Mouse (Mus musculus): ENCODE measurements around the gene Atp2c2. TPM values are rescaled to one million over a fixed set of nuclear protein-coding genes. Genes with fewer than 3 reads are reported as not detected.

Gene Atp2c2
- polyA plus RNA-seq, 1 experiment = 4.8 TPM

GRCm38 (mm10) chr8:119778263-119778662 lies 78.5 kb downstream of the Atp2c2 start, which contains the start of gene Tldc1:
Tldc1 (minus strand) TSS chr8:119778416.
- TF ChIP-seq POLR2A (IDR thresholded peaks at IDR 0.05; ENCODE audit: low read depth, low read length) (peak; percentile 97), CTCF (IDR thresholded peaks at IDR 0.05; ENCODE audit: extremely low read depth, insufficient read length, insufficient replicate concordance, low read depth, low read length) (no peak)
- Histone ChIP-seq H3K36me3 (ENCODE audit: control insufficient read depth, insufficient read depth, low read length) (no peaks in the 10 kb centered on the region), H3K27ac (ENCODE audit: insufficient read depth, low read depth, low read length) (peak within 1 kb of the TSS; percentile 53), H3K4me3 (ENCODE audit: low read depth, low read length) (peak within 1 kb of the TSS; percentile 72), H3K27me3 (ENCODE audit: control insufficient read depth, insufficient read depth, low read length) (no peaks in the 10 kb centered on the region), H3K4me1 (ENCODE audit: control insufficient read depth, insufficient read depth, insufficient read length, low read length) (peaks cover 20% of the 10 kb centered on the region)
- under 1% methylated on average over 18 of the region's 18 CpGs for WGBS

- Histone ChIP-seq H3K27me3 (ENCODE audit: control insufficient read depth, insufficient read depth, low read length) (no peaks in the 10 kb centered on the region), H3K36me3 (ENCODE audit: control insufficient read depth, insufficient read depth, low read length) (no peaks in the 10 kb centered on the region), H3K4me3 (ENCODE audit: low read depth, low read length) (no peak overlapping the region), H3K4me1 (ENCODE audit: control insufficient read depth, insufficient read depth, insufficient read length, low read length) (peaks cover 20% of the 10 kb centered on the region), H3K27ac (ENCODE audit: insufficient read depth, low read depth, low read length) (no peak overlapping the region)
- WGBS = 23% methylated on average over 14 of the region's 14 CpGs
- no peak; the same call in 1 of the 2 replicates for TF ChIP-seq POLR2A (IDR thresholded peaks at IDR 0.05; ENCODE audit: low read depth, low read length)
- TF ChIP-seq CTCF (IDR thresholded peaks at IDR 0.05; ENCODE audit: extremely low read depth, insufficient read length, insufficient replicate concordance, low read depth, low read length) = peak; percentile 99
Measured at GRCm38 (mm10) chr8:119779013-119779737, 79.4 kb downstream of the Atp2c2 start.

- Histone ChIP-seq H3K36me3 (ENCODE audit: control insufficient read depth, insufficient read depth, low read length) (no peaks in the 10 kb centered on the region), H3K27ac (ENCODE audit: insufficient read depth, low read depth, low read length) (no peak overlapping the region), H3K4me3 (ENCODE audit: low read depth, low read length) (no peak overlapping the region), H3K4me1 (ENCODE audit: control insufficient read depth, insufficient read depth, insufficient read length, low read length) (peaks cover 20% of the 10 kb centered on the region), H3K27me3 (ENCODE audit: control insufficient read depth, insufficient read depth, low read length) (no peaks in the 10 kb centered on the region)
- TF ChIP-seq CTCF (IDR thresholded peaks at IDR 0.05; ENCODE audit: extremely low read depth, insufficient read length, insufficient replicate concordance, low read depth, low read length) (no peak), POLR2A (IDR thresholded peaks at IDR 0.05; ENCODE audit: low read depth, low read length) (no peak)
- 76% methylated on average over 9 of the region's 9 CpGs for WGBS
Measured at GRCm38 (mm10) chr8:119780402-119781049, 80.7 kb downstream of the Atp2c2 start.

DNA sequence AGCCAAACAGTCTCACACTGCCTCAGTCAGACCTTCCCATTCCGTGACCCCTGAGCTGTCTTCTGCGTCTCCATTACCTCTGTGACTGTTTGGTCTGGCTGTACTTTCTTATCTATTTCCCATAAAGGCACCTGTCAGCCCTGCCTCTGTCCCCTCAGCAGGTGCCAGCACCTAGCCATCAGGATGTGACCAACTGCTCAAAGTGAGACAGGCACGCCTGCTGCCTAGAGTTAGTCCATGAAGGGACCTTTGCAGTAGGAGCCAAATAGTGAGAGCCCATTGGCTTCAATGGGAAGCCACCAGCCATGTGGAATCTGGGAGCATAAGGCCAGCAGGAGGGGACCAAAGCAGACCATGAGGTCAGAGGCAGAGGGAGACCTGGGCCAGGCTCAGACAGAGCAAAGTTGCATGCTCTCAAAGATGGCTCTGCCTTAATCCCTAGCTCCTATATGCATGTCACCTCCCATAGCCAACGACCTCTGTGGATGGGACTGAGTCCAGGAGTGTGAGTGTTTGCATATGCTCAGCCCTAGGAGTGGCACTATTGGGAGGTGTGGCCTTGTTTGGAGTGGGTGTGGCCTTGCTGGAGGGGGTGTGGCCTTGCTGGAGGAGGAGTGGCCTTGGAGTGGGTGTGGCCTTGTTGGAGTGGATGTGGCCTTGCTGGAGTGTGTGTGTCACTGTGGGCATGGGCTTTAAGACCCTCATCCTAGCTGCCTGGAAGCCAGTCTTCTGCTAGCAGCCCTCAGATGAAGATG lies 81.5 kb downstream of the Atp2c2 start:
- H3K36me3 ChIP-seq (ENCODE audit: control insufficient read depth, insufficient read depth, low read length) = no peaks in the 10 kb centered on the region
- H3K27ac ChIP-seq (ENCODE audit: insufficient read depth, low read depth, low read length) = peak overlapping the region; percentile 28; the same call in 1 of the 2 replicates
- TF ChIP-seq CTCF (IDR thresholded peaks at IDR 0.05; ENCODE audit: extremely low read depth, insufficient read length, insufficient replicate concordance, low read depth, low read length) (no peak), POLR2A (IDR thresholded peaks at IDR 0.05; ENCODE audit: low read depth, low read length) (no peak)
- H3K4me3 ChIP-seq (ENCODE audit: low read depth, low read length) = no peak overlapping the region
- H3K27me3 ChIP-seq (ENCODE audit: control insufficient read depth, insufficient read depth, low read length) = no peaks in the 10 kb centered on the region
- peaks cover 20% of the 10 kb centered on the region for H3K4me1 ChIP-seq (ENCODE audit: control insufficient read depth, insufficient read depth, insufficient read length, low read length)
- WGBS = 22% methylated on average over 4 of the region's 4 CpGs

DNA sequence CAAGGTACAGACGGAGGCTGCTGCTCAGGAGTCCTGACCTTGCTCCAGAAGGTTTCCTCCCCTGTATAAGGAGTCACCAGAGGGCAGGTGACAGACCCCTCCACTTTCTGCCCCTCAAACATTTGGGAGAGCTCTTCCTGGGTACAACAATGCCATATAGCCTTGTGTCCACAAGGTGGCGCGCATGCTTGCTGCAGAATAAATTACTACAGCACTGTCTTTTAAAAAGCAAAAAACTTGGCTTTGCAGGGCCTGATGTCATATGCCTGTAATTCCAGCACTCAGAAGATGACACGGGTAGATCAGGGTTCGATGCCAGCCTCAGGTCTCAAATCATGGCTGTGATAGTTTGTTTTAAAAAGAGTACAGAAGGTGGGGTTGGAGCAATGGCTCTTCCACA lies 82.9 kb downstream of the Atp2c2 start:
- Histone ChIP-seq H3K4me3 (ENCODE audit: low read depth, low read length) (no peak overlapping the region), H3K27ac (ENCODE audit: insufficient read depth, low read depth, low read length) (no peak overlapping the region), H3K27me3 (ENCODE audit: control insufficient read depth, insufficient read depth, low read length) (no peaks in the 10 kb centered on the region), H3K36me3 (ENCODE audit: control insufficient read depth, insufficient read depth, low read length) (no peaks in the 10 kb centered on the region), H3K4me1 (ENCODE audit: control insufficient read depth, insufficient read depth, insufficient read length, low read length) (peaks cover 14% of the 10 kb centered on the region)
- WGBS = 5% methylated on average over 5 of the region's 5 CpGs
- TF ChIP-seq CTCF (IDR thresholded peaks at IDR 0.05; ENCODE audit: extremely low read depth, insufficient read length, insufficient replicate concordance, low read depth, low read length) = peak; percentile 79; the same call in 1 of the 2 replicates
- TF ChIP-seq POLR2A (IDR thresholded peaks at IDR 0.05; ENCODE audit: low read depth, low read length) = no peak

DNA sequence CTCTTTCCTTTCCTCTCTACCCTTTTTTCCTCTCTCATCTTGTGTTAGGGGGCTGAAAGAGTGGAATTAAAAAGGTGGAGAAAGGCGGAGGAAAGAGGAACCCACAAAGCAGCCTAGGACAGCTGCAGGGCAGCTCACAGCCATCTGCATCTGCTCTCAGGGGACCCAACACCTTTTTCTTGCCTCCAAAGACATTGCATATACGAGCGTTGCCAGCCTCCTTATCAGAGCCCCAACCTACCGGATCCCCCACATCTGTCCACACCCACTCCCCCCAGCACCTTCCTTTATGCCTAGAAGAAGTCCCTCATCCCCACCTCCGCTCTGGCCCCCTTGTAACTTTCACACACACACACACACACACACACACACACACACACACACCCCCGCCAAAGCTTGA lies 83.8 kb downstream of the Atp2c2 start:
- WGBS = 75% methylated on average over 6 of the region's 6 CpGs

More for the DNA sequence above, 83.8 kb downstream of the Atp2c2 start:
- Histone ChIP-seq H3K4me3 (ENCODE audit: low read depth, low read length) (peak overlapping the region; percentile 18), H3K27ac (ENCODE audit: insufficient read depth, low read depth, low read length) (peak overlapping the region; percentile 74), H3K27me3 (ENCODE audit: control insufficient read depth, insufficient read depth, low read length) (no peaks in the 10 kb centered on the region), H3K36me3 (ENCODE audit: control insufficient read depth, insufficient read depth, low read length) (no peaks in the 10 kb centered on the region), H3K4me1 (ENCODE audit: control insufficient read depth, insufficient read depth, insufficient read length, low read length) (peaks cover 10% of the 10 kb centered on the region)
- TF ChIP-seq CTCF (IDR thresholded peaks at IDR 0.05; ENCODE audit: extremely low read depth, insufficient read length, insufficient replicate concordance, low read depth, low read length) (no peak), POLR2A (IDR thresholded peaks at IDR 0.05; ENCODE audit: low read depth, low read length) (no peak)
